Mouse (Mus musculus) c-Kit-positive CD71-negative TER-119-negative erythroid progenitor cells, embryonic 14.5 days (primary cell): ENCODE results near the gene Gm26741.
"Not testable (repeated sequence)": the region's sequence is repeated elsewhere in the genome, so short reads cannot be mapped to it uniquely, and the experiment has no call there.

Experiments used
- DNase-seq: peaks from one replicate; pipeline ENCODE4 v3.0.0-alpha.2; 2013; ENCODE audit warnings: low read depth

The Gm26741 gene

DNA sequence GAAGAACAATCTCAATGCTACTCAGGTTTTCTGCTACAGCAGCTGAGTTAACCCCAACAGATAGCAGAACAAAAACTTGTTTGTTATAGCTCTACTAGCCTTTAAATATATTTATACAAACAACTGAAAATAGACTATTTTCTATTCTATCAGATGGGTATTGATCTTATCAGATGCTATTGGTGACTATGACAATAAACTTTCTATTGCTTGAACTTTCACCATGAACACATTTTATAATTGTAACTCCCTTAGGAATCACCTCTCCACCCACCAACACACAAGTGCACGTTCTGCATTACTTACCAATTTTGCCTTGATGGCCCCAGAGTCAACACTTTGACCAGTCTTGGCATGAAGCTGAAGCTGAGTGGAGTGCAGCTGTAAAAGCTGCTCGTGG lies at the start of gene Gm26741:
Gm26741 (plus strand) TSS at position 301 of the 400 bp plus-strand sequence.
- DNase-seq: no peak

DNA sequence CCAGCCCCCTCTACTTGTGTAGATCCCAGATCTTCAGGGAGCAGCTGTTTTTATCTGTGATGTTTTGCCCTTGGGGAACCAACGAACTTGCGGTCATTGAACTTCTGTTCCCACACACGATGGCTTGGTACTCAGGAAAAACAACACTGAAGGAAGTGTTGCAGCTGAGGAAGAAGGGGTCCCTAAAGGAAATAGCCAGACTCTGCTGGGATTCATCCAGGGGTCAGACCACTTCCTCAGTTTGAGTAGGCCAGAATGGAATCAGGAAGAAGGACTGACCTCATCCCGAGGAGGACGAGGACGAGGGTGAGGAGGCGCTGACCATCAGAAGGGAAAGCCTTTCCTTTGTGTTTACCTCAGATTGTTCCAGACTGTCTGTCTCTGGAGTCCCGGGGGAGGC lies 49.4 kb upstream of the Gm26741 start:
- no peak for DNase-seq

GRCm38 (mm10) chr10:52319506-52320286 lies 38.9 kb upstream of the Gm26741 start:
- no peak for DNase-seq

GRCm38 (mm10) chr10:52321918-52322317 lies 36.6 kb upstream of the Gm26741 start:
- no peak for DNase-seq

DNA sequence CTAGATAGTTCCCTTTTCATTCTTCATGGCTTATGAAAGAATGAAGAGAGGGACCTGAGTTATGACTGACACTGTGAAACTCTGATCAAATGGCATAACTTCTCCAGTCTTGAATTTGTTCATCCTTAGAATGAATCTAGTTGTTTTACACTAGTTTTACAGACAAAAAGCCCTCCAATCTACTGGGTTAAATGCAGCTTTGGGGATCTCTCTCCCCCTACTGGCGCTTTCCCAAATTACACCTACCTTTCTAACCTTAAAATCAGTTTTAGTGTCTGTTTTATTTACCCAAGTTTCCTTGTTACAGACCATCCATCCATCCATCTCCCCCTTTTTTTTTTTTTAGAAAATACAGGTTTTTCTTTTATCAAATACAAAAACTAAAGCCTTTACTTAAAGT lies 27.6 kb upstream of the Gm26741 start:
- peak; percentile 30 for DNase-seq

GRCm38 (mm10) chr10:52343324-52343723 lies 15.2 kb upstream of the Gm26741 start:
- not testable (repeated sequence) for DNase-seq

- no peak for DNase-seq
These were observed 5.4 kb upstream of the Gm26741 start for GRCm38 (mm10) chr10:52353184-52353583.

- DNase-seq: no peak
These were observed 1.7 kb downstream of the Gm26741 start for GRCm38 (mm10) chr10:52360241-52360735.

DNA sequence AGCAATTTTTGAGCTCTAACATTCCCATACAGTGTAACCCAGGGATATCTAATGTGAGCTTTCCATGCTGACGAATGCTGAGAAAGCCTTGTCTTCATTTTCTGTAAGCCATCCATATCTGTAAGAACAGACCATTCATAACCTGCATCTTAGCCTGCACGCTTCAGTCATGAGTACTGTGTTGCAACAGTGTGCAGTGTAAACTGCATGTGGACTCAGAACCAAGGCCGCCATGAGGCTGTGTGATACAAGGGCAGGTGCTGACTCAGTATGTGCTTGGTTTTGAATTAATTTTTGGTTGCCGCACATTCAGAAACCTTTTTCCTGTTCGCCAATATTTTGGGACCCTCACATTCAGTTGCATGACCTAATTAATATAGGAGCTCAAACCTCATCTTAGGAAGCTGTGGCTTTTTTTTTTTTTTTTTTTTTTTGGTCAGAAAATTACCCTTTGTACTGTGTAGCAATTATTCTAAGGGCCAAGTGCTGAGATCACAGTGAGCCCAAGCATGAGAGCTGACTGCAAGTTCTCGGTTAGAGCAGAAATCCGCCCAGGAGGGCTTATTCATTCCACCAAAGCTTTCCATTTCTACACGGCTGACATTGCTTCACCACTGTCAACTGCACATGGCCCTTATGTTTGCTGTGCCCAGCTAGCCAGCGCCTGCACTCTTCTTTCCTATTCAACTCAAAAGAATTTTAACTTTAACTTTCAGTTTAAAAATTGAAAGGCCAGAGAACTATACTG lies 2.5 kb downstream of the Gm26741 start:
- DNase-seq: no peak

DNA sequence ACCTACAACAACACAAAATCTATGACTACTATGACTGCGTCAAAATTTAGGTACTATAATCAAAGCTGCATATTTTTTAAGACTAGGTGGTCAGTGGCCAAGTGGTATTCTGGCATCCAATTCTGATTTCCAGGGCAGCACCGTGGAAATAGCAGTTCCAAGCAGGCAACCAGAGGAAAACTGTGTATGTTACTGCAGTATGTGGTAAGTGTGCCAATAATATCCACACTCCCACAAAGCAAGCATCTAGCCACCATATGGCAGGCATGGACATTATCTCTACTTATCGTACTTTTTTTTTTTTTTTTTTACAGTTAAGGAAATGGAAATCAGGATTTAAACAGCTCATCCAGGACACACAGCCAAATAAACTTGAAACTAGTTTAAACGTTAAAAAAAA lies 9.8 kb downstream of the Gm26741 start:
- no peak for DNase-seq

- DNase-seq: no peak
These were observed 15.3 kb downstream of the Gm26741 start for GRCm38 (mm10) chr10:52373834-52374233.

- no peak for DNase-seq
These were observed 16.1 kb downstream of the Gm26741 start for GRCm38 (mm10) chr10:52374651-52375050.

GRCm38 (mm10) chr10:52376422-52376821 lies 17.9 kb downstream of the Gm26741 start:
- no peak for DNase-seq

DNA sequence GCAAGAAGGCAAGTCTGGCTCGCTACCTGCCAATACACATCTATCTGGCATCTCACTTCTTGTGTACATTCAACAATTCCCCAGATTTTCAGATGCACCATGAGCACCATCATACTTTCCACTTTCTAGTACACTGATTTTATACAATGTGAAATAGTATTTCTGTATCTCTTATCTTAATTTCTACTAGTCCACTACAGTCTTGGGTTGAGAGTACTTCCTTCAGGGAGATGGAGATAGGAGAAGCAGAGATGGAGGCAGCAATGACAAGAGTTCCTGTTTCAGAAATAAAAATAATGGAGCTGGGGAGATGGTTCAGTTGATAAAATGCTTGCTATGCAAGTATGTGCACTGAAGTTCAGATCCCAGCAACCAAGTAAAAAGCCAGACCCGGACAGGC lies 19.2 kb downstream of the Gm26741 start:
- no peak for DNase-seq

DNA sequence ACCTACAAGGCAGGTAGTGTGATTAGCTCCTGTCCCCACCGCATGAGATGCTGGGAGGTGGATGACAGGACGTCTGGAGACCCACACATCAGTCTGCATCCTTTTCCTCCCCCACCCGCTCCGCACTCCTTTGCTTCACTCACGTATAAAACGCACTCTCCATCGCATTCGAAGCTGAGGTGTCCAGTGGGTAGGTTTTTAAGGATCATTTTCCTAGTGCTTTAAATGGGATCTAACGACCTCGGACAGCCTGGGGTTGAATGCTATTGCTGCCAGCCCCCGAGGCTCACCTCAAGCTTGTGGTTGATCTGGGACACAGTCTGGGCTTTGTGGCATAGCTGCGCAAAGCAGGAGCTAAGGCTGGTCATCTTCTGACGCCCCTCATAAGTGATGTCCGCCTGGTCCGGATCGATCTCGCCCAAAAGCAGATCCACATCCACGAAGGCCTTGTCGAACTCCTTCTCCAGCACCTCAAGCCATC lies 22.8 kb downstream of the Gm26741 start:
- no peak for DNase-seq

- DNase-seq: peak; percentile 92
These were observed 23.5 kb downstream of the Gm26741 start, which contains the start of gene Gopc for GRCm38 (mm10) chr10:52381845-52382591. Gopc (minus strand) TSS chr10:52382124.

- no peak for DNase-seq
These were observed 24.5 kb downstream of the Gm26741 start for GRCm38 (mm10) chr10:52383022-52383421.

DNA sequence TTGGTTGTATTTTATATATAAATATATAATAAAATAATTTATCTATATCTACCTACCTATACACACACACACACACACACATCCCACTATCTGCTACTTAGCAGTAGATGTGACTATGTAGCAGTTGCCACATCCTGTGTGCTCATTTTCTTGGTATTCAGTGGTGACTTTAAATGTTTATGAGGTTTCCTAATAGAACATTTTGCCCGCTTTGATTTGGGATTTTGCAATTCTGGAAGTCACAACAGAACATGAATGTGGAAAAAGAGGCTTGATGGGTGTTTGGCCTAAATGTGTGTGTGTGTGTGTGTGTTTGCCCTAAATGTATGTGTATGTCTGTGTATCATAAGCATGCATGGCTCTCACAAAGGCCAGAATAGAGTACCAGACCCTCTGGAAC lies 25.0 kb downstream of the Gm26741 start:
- no peak for DNase-seq

GRCm38 (mm10) chr10:52384823-52385610 lies 26.4 kb downstream of the Gm26741 start:
- no peak for DNase-seq

- DNase-seq: no peak
These were observed 28.6 kb downstream of the Gm26741 start for GRCm38 (mm10) chr10:52387192-52387591.

GRCm38 (mm10) chr10:52388922-52389430 lies 30.4 kb downstream of the Gm26741 start, which contains the start of gene Nepn:
Nepn (plus strand) TSS chr10:52388972.
- DNase-seq: no peak
